Mouse (Mus musculus): ENCODE results near the gene Mrpl23.

DNA sequence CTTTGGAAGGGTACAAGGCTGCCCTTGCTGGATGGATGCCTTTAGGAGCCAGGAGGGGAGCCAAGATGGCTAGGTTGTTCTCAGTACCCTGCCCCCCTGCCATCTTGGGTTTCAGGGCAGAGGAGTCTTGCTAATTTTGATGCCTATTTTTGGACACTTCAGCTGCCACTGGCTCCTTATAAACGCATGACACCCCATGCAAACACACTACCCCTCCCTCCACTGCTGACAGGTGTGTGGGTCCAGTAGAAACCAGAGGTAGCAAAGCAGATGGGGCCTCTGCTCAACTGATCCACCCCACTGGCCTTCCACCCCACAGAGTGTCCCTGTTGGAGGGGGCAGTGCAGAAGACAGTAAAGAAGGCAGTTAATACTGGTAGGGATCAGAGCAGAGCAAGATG lies 32.5 kb upstream of the Mrpl23 start:
- TF ChIP-seq NELFE (IDR thresholded peaks at IDR 0.05; ENCODE audit: low read depth, low read length) (no peak), EP300 (IDR thresholded peaks at IDR 0.05; ENCODE audit: low read depth in 1 of 2, low read length in 2 of 2) (no peak), CTCF (IDR thresholded peaks at IDR 0.05 in 2 of 3, conservative IDR thresholded peaks at IDR 0.05 in 1 of 3; ENCODE audit: control insufficient read depth in 1 of 3, insufficient read depth in 1 of 3, low read depth in 2 of 3, low read length in 3 of 3, poor library complexity in 1 of 3, severe bottlenecking in 1 of 3) (no peak), ETS1 (IDR thresholded peaks at IDR 0.05; ENCODE audit: low read depth, low read length) (no peak), RAD21 (IDR thresholded peaks at IDR 0.05; ENCODE audit: low read depth, low read length) (no peak), KAT2A (conservative IDR thresholded peaks at IDR 0.05; ENCODE audit: low read depth, low read length) (no peak)
